Mouse (Mus musculus): ENCODE data around the gene Gucy1b2. TPM values are rescaled to one million over a fixed set of nuclear protein-coding genes. Genes with fewer than 3 reads are reported as not detected.

Gucy1b2 gene
- not detected in 2 replicates for total RNA-seq (2014; rRNA removed; ENCODE audit: low replicate concordance)
- 0.04 and 0.18 TPM in 2 replicates for polyA plus RNA-seq (2015; fragmentation: Nextera tagmentation; extraction: Ambion mirVana)

- Histone ChIP-seq H3K9ac (replicated peaks; ENCODE audit: low read depth, low read length) (no peak within 1 kb of the TSS), H3K4me1 (ENCODE audit: control insufficient read depth, insufficient read depth) (0 out of 2 replicates have a peak, but pooled peaks cover 4% of the 10 kb centered on the region), H3K27me3 (ENCODE audit: control insufficient read depth, insufficient read depth, low read length) (no peaks in the 10 kb centered on the region), H3K4me3 (ENCODE audit: low read depth, low read length) (no peak within 1 kb of the TSS), H3K4me2 (ENCODE audit: low read depth, low read length) (peak within 1 kb of the TSS; percentile 33; the same call in 1 of the 2 replicates), H3K27ac (ENCODE audit: low read depth) (no peak within 1 kb of the TSS), H3K36me3 (replicated peaks; ENCODE audit: control insufficient read depth, insufficient read depth, low read length) (no peaks in the 10 kb centered on the region), H3K9me3 (replicated peaks; ENCODE audit: control insufficient read depth, low read length) (no peaks in the 10 kb centered on the region)
- TF ChIP-seq EP300 (IDR thresholded peaks at IDR 0.05; ENCODE audit: low read depth) (no peak), CTCF (IDR thresholded peaks at IDR 0.05; ENCODE audit: low read depth) (no peak)
- 40% methylated on average over 9 of the region's 9 CpGs for WGBS
- ATAC-seq (ENCODE audit: insufficient read depth, low read depth) (peak; percentile 30; the same call in 1 of the 2 replicates), DNase-seq (ENCODE audit: low spot score) (no peak)
Measured at GRCm38 (mm10) chr14:62456239-62456747, at the start of gene Gucy1b2. Gucy1b2 (minus strand) TSS chr14:62456289.

- Histone ChIP-seq H3K27ac (ENCODE audit: low read depth) (no peak overlapping the region), H3K9me3 (replicated peaks; ENCODE audit: control insufficient read depth, low read length) (no peaks in the 10 kb centered on the region), H3K27me3 (ENCODE audit: control insufficient read depth, insufficient read depth, low read length) (no peaks in the 10 kb centered on the region), H3K4me3 (ENCODE audit: low read depth, low read length) (no peak overlapping the region), H3K9ac (replicated peaks; ENCODE audit: low read depth, low read length) (no peak overlapping the region), H3K4me1 (ENCODE audit: control insufficient read depth, insufficient read depth) (no peaks in the 10 kb centered on the region; the same call in 1 of the 2 replicates), H3K36me3 (replicated peaks; ENCODE audit: control insufficient read depth, insufficient read depth, low read length) (no peaks in the 10 kb centered on the region), H3K4me2 (ENCODE audit: low read depth, low read length) (no peak overlapping the region)
- DNase-seq (ENCODE audit: low spot score), result no peak
- WGBS, result 55% methylated on average over 7 of the region's 7 CpGs
- TF ChIP-seq EP300 (IDR thresholded peaks at IDR 0.05; ENCODE audit: low read depth) (no peak), CTCF (IDR thresholded peaks at IDR 0.05; ENCODE audit: low read depth) (no peak)
- ATAC-seq (ENCODE audit: insufficient read depth, low read depth), result no peak
Measured at GRCm38 (mm10) chr14:62497391-62497790, 41.3 kb upstream of the Gucy1b2 start.

- Histone ChIP-seq H3K4me3 (ENCODE audit: low read depth, low read length) (no peak overlapping the region), H3K4me1 (ENCODE audit: control insufficient read depth, insufficient read depth) (no peaks in the 10 kb centered on the region; the same call in 1 of the 2 replicates), H3K36me3 (replicated peaks; ENCODE audit: control insufficient read depth, insufficient read depth, low read length) (no peaks in the 10 kb centered on the region), H3K4me2 (ENCODE audit: low read depth, low read length) (no peak overlapping the region), H3K9ac (replicated peaks; ENCODE audit: low read depth, low read length) (no peak overlapping the region), H3K27ac (ENCODE audit: low read depth) (no peak overlapping the region), H3K9me3 (replicated peaks; ENCODE audit: control insufficient read depth, low read length) (no peaks in the 10 kb centered on the region), H3K27me3 (ENCODE audit: control insufficient read depth, insufficient read depth, low read length) (no peaks in the 10 kb centered on the region)
- DNase-seq (ENCODE audit: low spot score) (no peak), ATAC-seq (ENCODE audit: insufficient read depth, low read depth) (no peak)
- WGBS, result 19% methylated on average over 1 of the region's 1 CpGs
- TF ChIP-seq EP300 (IDR thresholded peaks at IDR 0.05; ENCODE audit: low read depth) (no peak), CTCF (IDR thresholded peaks at IDR 0.05; ENCODE audit: low read depth) (no peak)
Measured at GRCm38 (mm10) chr14:62496501-62496900, 40.4 kb upstream of the Gucy1b2 start.

- Histone ChIP-seq H3K4me3 (ENCODE audit: low read depth, low read length) (no peak overlapping the region), H3K27me3 (ENCODE audit: control insufficient read depth, insufficient read depth, low read length) (no peaks in the 10 kb centered on the region), H3K27ac (ENCODE audit: low read depth) (no peak overlapping the region), H3K36me3 (replicated peaks; ENCODE audit: control insufficient read depth, insufficient read depth, low read length) (no peaks in the 10 kb centered on the region), H3K4me1 (ENCODE audit: control insufficient read depth, insufficient read depth) (no peaks in the 10 kb centered on the region; the same call in 1 of the 2 replicates), H3K4me2 (ENCODE audit: low read depth, low read length) (no peak overlapping the region), H3K9me3 (replicated peaks; ENCODE audit: control insufficient read depth, low read length) (no peaks in the 10 kb centered on the region), H3K9ac (replicated peaks; ENCODE audit: low read depth, low read length) (no peak overlapping the region)
- DNase-seq (ENCODE audit: low spot score), result no peak
- 62% methylated on average over 5 of the region's 5 CpGs for WGBS
- no peak for ATAC-seq (ENCODE audit: insufficient read depth, low read depth)
- TF ChIP-seq CTCF (IDR thresholded peaks at IDR 0.05; ENCODE audit: low read depth), result no peak
- no peak for TF ChIP-seq EP300 (IDR thresholded peaks at IDR 0.05; ENCODE audit: low read depth)
Measured at GRCm38 (mm10) chr14:62493456-62493855, 37.4 kb upstream of the Gucy1b2 start.

GRCm38 (mm10) chr14:62492196-62492850 lies 36.2 kb upstream of the Gucy1b2 start:
- peak; percentile 83 for DNase-seq (ENCODE audit: low spot score)
- H3K9ac ChIP-seq (replicated peaks; ENCODE audit: low read depth, low read length), result no peak overlapping the region
- ATAC-seq (ENCODE audit: insufficient read depth, low read depth), result peak; percentile 76
- WGBS, result 30% methylated on average over 16 of the region's 16 CpGs
- no peak overlapping the region for H3K4me3 ChIP-seq (ENCODE audit: low read depth, low read length)
- H3K9me3 ChIP-seq (replicated peaks; ENCODE audit: control insufficient read depth, low read length), result no peaks in the 10 kb centered on the region
- no peaks in the 10 kb centered on the region for H3K27me3 ChIP-seq (ENCODE audit: control insufficient read depth, insufficient read depth, low read length)
- no peak overlapping the region for H3K27ac ChIP-seq (ENCODE audit: low read depth)
- TF ChIP-seq CTCF (IDR thresholded peaks at IDR 0.05; ENCODE audit: low read depth) (peak; percentile 100), EP300 (IDR thresholded peaks at IDR 0.05; ENCODE audit: low read depth) (no peak)
- H3K36me3 ChIP-seq (replicated peaks; ENCODE audit: control insufficient read depth, insufficient read depth, low read length), result no peaks in the 10 kb centered on the region
- H3K4me1 ChIP-seq (ENCODE audit: control insufficient read depth, insufficient read depth), result no peaks in the 10 kb centered on the region; the same call in 1 of the 2 replicates
- no peak overlapping the region for H3K4me2 ChIP-seq (ENCODE audit: low read depth, low read length)

Data from heart, postnatal 0 days (tissue).